Mouse (Mus musculus) layer of hippocampus, postnatal 14 days (tissue): ENCODE measurements around the gene Sgms1. TPM values are rescaled to one million over a fixed set of nuclear protein-coding genes. Genes with fewer than 3 reads are reported as not detected.
A peak's percentile ranks its signal among the peaks of the same experiment; 100 is the strongest.

ENCODE experiments used
- DNase-seq, 2 experiments: peaks; one replicate each; pipeline ENCODE4 v3.0.0; 2021 to 2022; ENCODE audit warnings: low spot score in 2 of 2, mixed read lengths in 1 of 2
- long read RNA-seq, 2 experiments: library from polyadenylated mRNA; stranded (forward); transcript quantifications; one replicate each; pipeline ENCODE4 v2.0.0; 2021
- total RNA-seq, 2 experiments: library from RNA; stranded (reverse); gene quantifications; 2 replicates each; pipeline ENCODE4 v1.2.3; 2021

Gene Sgms1
- 10 to 100 TPM; 45.9 to 50.9 TPM for total RNA-seq
- long read RNA-seq, experiment 1, transcript Sgms1-212 (6 exons, 3,262 nt): major isoform, 27 of 48 reads
- long read RNA-seq, experiment 1, transcript Sgms1-201 (10 exons, 3,665 nt): minor isoform, 5 of 48 reads
- long read RNA-seq, experiment 1, partial matches to known transcripts: 5 of 48 reads
- long read RNA-seq, experiment 1, other reads (novel, unspliced or antisense): 10 of 48 reads
- long read RNA-seq, experiment 2, transcript Sgms1-201 (10 exons, 3,665 nt): minor isoform, 8 of 60 reads
- long read RNA-seq, experiment 2, transcript Sgms1-212 (6 exons, 3,262 nt): major isoform, 31 of 60 reads
- long read RNA-seq, experiment 2, partial matches to known transcripts: 7 of 60 reads
- long read RNA-seq, experiment 2, other reads (novel, unspliced or antisense): 14 of 60 reads

GRCm38 (mm10) chr19:32389001-32389871 lies at the start of gene Sgms1:
Gene Sgms1 (minus strand): TSS chr19:32389714.
- DNase-seq: peak; percentile 91 to 92

GRCm38 (mm10) chr19:32425856-32426255 lies 36.3 kb upstream of the Sgms1 start:
- no peak for DNase-seq

- no peak for DNase-seq
Measured at GRCm38 (mm10) chr19:32424706-32425105, 35.2 kb upstream of the Sgms1 start.

- peak in 1 of 2 experiments; percentile 16 for DNase-seq
Measured at GRCm38 (mm10) chr19:32419069-32419468, 29.6 kb upstream of the Sgms1 start.

GRCm38 (mm10) chr19:32416692-32417317 lies 27.3 kb upstream of the Sgms1 start:
- DNase-seq: no peak

GRCm38 (mm10) chr19:32409603-32410360 lies 20.3 kb upstream of the Sgms1 start:
- DNase-seq: no peak

- no peak for DNase-seq
Measured at GRCm38 (mm10) chr19:32406717-32407116, 17.2 kb upstream of the Sgms1 start.

- no peak for DNase-seq
Measured at GRCm38 (mm10) chr19:32404386-32404785, 14.9 kb upstream of the Sgms1 start.

GRCm38 (mm10) chr19:32403834-32404233 lies 14.3 kb upstream of the Sgms1 start:
- no peak for DNase-seq

GRCm38 (mm10) chr19:32398491-32398890 lies 9.0 kb upstream of the Sgms1 start:
- DNase-seq: no peak

- no peak for DNase-seq
Measured at GRCm38 (mm10) chr19:32396303-32396702, 6.8 kb upstream of the Sgms1 start.

GRCm38 (mm10) chr19:32394825-32395224 lies 5.3 kb upstream of the Sgms1 start:
- DNase-seq: no peak

GRCm38 (mm10) chr19:32393758-32394450 lies 4.4 kb upstream of the Sgms1 start:
- DNase-seq: no peak

GRCm38 (mm10) chr19:32393092-32393745 lies 3.7 kb upstream of the Sgms1 start:
- no peak for DNase-seq

- no peak for DNase-seq
Measured at GRCm38 (mm10) chr19:32391441-32391840, 1.9 kb upstream of the Sgms1 start.

- DNase-seq: no peak
Measured at GRCm38 (mm10) chr19:32390116-32390515, 602 bp upstream of the Sgms1 start.

- DNase-seq: peak; percentile 91 to 94
Measured at GRCm38 (mm10) chr19:32388191-32388921, 1.2 kb downstream of the Sgms1 start.

GRCm38 (mm10) chr19:32387403-32388190 lies 1.9 kb downstream of the Sgms1 start:
- peak; percentile 50 to 58 for DNase-seq
